Comparison of ENCODE assay signal across 9 mouse cellular contexts in the genomic region with DNA sequence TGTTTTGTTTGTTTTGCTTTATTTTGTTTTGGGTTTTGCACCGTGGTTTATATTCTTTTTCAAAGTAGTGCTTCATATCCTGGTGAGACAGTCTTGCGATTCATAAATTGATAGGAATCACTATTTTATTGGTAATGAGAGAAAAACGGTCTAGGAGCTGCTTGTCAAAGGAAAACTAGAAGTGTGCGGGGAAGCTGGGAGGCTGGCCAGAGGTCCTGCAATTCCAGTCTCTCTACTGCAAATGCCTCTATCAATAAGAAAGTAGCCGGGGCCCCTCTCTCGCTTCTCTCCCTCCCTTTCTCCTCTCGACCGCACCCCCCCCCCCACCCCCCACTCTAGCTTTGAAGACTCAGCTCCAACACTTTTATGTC. TPM values are rescaled to one million over a fixed set of nuclear protein-coding genes. Genes with fewer than 3 reads are reported as not detected.
DNase-seq lines count a peak whose midpoint lies in the region; ATAC-seq and TF ChIP-seq lines count a peak whose summit lies in the region.
"Had no signal": no experiment of that assay in that cellular context is flagged by ENCODE, and none has a peak within 500 bp of the region (broad histone marks: within the 10 kb centered on the region; RNA-seq: fewer than 3 reads in every experiment).

No protein-coding gene starts in this region.

- no peak for TF ChIP-seq POLR2A in ES-Bruce4 (IDR thresholded peaks at IDR 0.05; ENCODE audit: insufficient read depth, low read length)

- no peak for DNase-seq in heart, adult 9 months (ENCODE audit: low spot score in 2 of 2)
- no peak for DNase-seq in limb, embryonic 11.5 days (ENCODE audit: low spot score)
- no peak for DNase-seq in layer of hippocampus, adult 18-20 months (ENCODE audit: low spot score in 2 of 2)

- no peak for TF ChIP-seq EP300 in ES-Bruce4 (IDR thresholded peaks at IDR 0.05; ENCODE audit: insufficient read depth, low read depth, low read length)

- H3K4me2 ChIP-seq in heart, embryonic 15.5 days, result peak overlapping the region; percentile 80
- H3K4me2 ChIP-seq in limb, embryonic 11.5 days (ENCODE audit: low read depth, severe bottlenecking), result peak overlapping the region; percentile 37; the same call in 1 of the 2 replicates
- peak overlapping the region; percentile 63 for H3K4me2 ChIP-seq in neural tube, embryonic 13.5 days

- peaks cover 17% of the 10 kb centered on the region for H3K4me1 ChIP-seq in heart, embryonic 15.5 days (replicated peaks)
- no peaks in the 10 kb centered on the region for H3K4me1 ChIP-seq in ES-Bruce4 (ENCODE audit: control insufficient read depth, insufficient read depth, low read length)
- H3K4me1 ChIP-seq in limb, embryonic 11.5 days (ENCODE audit: control insufficient read depth, insufficient read depth, low read length), result peaks cover 2% of the 10 kb centered on the region; the same call in 1 of the 2 replicates
- H3K4me1 ChIP-seq in neural tube, embryonic 13.5 days (replicated peaks), result peaks cover 23% of the 10 kb centered on the region

- TF ChIP-seq CTCF in ES-Bruce4 (IDR thresholded peaks at IDR 0.05; ENCODE audit: low read depth, low read length), result no peak

- peak; percentile 11; the same call in 1 of the 2 replicates for ATAC-seq in heart, embryonic 15.5 days (replicated peaks; ENCODE audit: insufficient number of reproducible peaks, insufficient read depth, low FRiP score, low read depth)
- ATAC-seq in erythroid progenitor cell, adult 5-6 weeks (replicated peaks; ENCODE audit: low FRiP score, poor library complexity, severe bottlenecking), result 0 out of 2 replicates have a peak, but pooled peaks have one; percentile 21
- ATAC-seq in limb, embryonic 11.5 days (ENCODE audit: insufficient number of reproducible peaks, low FRiP score, low TSS enrichment, low read depth), result peak; percentile 40; the same call in 1 of the 2 replicates
- peak; percentile 48 for ATAC-seq in neural tube, embryonic 13.5 days (ENCODE audit: low read depth)
- ATAC-seq in frontal cortex, adult (ENCODE audit: low TSS enrichment), result no peak

- 2% methylated on average over 8 of the region's 8 CpGs for WGBS in heart, embryonic 15.5 days
- 3% methylated on average over 7 of the region's 8 CpGs for WGBS in limb, embryonic 11.5 days
- 4% methylated on average over 8 of the region's 8 CpGs for WGBS in neural tube, embryonic 13.5 days

- no peaks in the 10 kb centered on the region for H3K27me3 ChIP-seq in heart, embryonic 15.5 days
- no peaks in the 10 kb centered on the region for H3K27me3 ChIP-seq in ES-Bruce4 (ENCODE audit: control insufficient read depth, insufficient read depth, low read length, poor library complexity, severe bottlenecking)
- H3K27me3 ChIP-seq in limb, embryonic 11.5 days (ENCODE audit: control insufficient read depth, insufficient read depth, low read length), result no peaks in the 10 kb centered on the region
- no peaks in the 10 kb centered on the region for H3K27me3 ChIP-seq in neural tube, embryonic 13.5 days
- H3K27me3 ChIP-seq: Patski had no signal

- peak overlapping the region; percentile 99 for H3K27ac ChIP-seq in heart, embryonic 15.5 days
- H3K27ac ChIP-seq in ES-Bruce4 (ENCODE audit: insufficient read depth, low read length), result no peak overlapping the region
- H3K27ac ChIP-seq in limb, embryonic 11.5 days (replicated peaks; ENCODE audit: low read depth, low read length), result no peak overlapping the region
- H3K27ac ChIP-seq in neural tube, embryonic 13.5 days (replicated peaks), result peak overlapping the region; percentile 99

- no peaks in the 10 kb centered on the region for H3K9me3 ChIP-seq in heart, embryonic 15.5 days (replicated peaks)
- peaks cover 13% of the 10 kb centered on the region for H3K9me3 ChIP-seq in ES-Bruce4 (replicated peaks; ENCODE audit: control insufficient read depth, insufficient read depth, low read length, poor library complexity, severe bottlenecking)
- H3K9me3 ChIP-seq in limb, embryonic 11.5 days (ENCODE audit: control insufficient read depth, low read length), result no peaks in the 10 kb centered on the region
- H3K9me3 ChIP-seq in neural tube, embryonic 13.5 days, result no peaks in the 10 kb centered on the region

- H3K9ac ChIP-seq in heart, embryonic 15.5 days, result peak overlapping the region; percentile 97
- peak overlapping the region; percentile 90 for H3K9ac ChIP-seq in ES-Bruce4 (ENCODE audit: low read depth, poor library complexity, severe bottlenecking)
- peak overlapping the region; percentile 34 for H3K9ac ChIP-seq in limb, embryonic 11.5 days (ENCODE audit: low read length)
- peak overlapping the region; percentile 94 for H3K9ac ChIP-seq in neural tube, embryonic 13.5 days

- peak overlapping the region; percentile 99 for H3K4me3 ChIP-seq in heart, embryonic 15.5 days
- H3K4me3 ChIP-seq in ES-Bruce4 (ENCODE audit: low read depth, low read length), result peak overlapping the region; percentile 67
- peak overlapping the region; percentile 71 for H3K4me3 ChIP-seq in limb, embryonic 11.5 days (ENCODE audit: low read depth, low read length)
- H3K4me3 ChIP-seq in neural tube, embryonic 13.5 days, result peak overlapping the region; percentile 64

- no peaks in the 10 kb centered on the region for H3K36me3 ChIP-seq in heart, embryonic 15.5 days
- no peaks in the 10 kb centered on the region for H3K36me3 ChIP-seq in ES-Bruce4 (ENCODE audit: control insufficient read depth, insufficient read depth, low read length, poor library complexity, severe bottlenecking)
- no peaks in the 10 kb centered on the region for H3K36me3 ChIP-seq in limb, embryonic 11.5 days (ENCODE audit: control insufficient read depth, insufficient read depth, low read length)
- no peaks in the 10 kb centered on the region for H3K36me3 ChIP-seq in neural tube, embryonic 13.5 days

RNA-seq across cellular contexts. Expression of a gene that starts 0.8 kb away (rescaled TPM):
- 20.0 and 24.6 TPM in 2 replicates for polyA plus RNA-seq in heart, embryonic 15.5 days (2015; fragmentation: Nextera tagmentation; extraction: Ambion mirVana)
- 14.3 and 16.9 TPM in 2 replicates for polyA plus RNA-seq in ES-Bruce4 (2011; ENCODE audit: insufficient read depth, insufficient read length, low read depth, missing spikeins)
- total RNA-seq in erythroid progenitor cell, adult 5-6 weeks (2015; ENCODE audit: low replicate concordance), result 15.1 and 22.6 TPM in 2 replicates
- 6.0 and 6.2 TPM in 2 replicates for total RNA-seq in erythroid progenitor cell, adult 5-6 weeks (2017; ENCODE audit: low replicate concordance)
- polyA plus RNA-seq in limb, embryonic 11.5 days (2014; fragmentation: Nextera tagmentation; extraction: Ambion mirVana), result 27.6 and 28.9 TPM in 2 replicates
- 40.6 and 45.8 TPM in 2 replicates for polyA plus RNA-seq in neural tube, embryonic 13.5 days (2015; fragmentation: Nextera tagmentation; extraction: Ambion mirVana)
- 10 to 100 TPM; 36.4 to 36.8 TPM for total RNA-seq in layer of hippocampus, adult 18-20 months (2021)

Comparison
In these comparisons a context has a peak if more than half of its experiments do, and no peak if none do; other contexts are left out.
1. H3K27ac ChIP-seq: peak in heart, embryonic 15.5 days (single experiment) and neural tube, embryonic 13.5 days (single experiment); none in ES-Bruce4 (single experiment) and limb, embryonic 11.5 days (single experiment).
2. H3K9ac ChIP-seq: peak in every context shown above with its lines; median percentile 97 in heart, embryonic 15.5 days; 94 in neural tube, embryonic 13.5 days; 90 in ES-Bruce4; 34 in limb, embryonic 11.5 days.
3. Peak in every context shown above with its lines, with median percentiles within 50 percentile points of each other: H3K4me2 ChIP-seq and H3K4me3 ChIP-seq.